Mouse (Mus musculus) stomach, embryonic 16.5 days (tissue): ENCODE measurements around the gene Arl5c. TPM values are rescaled to one million over a fixed set of nuclear protein-coding genes. Genes with fewer than 3 reads are reported as not detected.

ENCODE experiments used
- ATAC-seq: fragments of 200-750 bp; cut with Nextera tagmentation; 2 replicates; pipeline ENCODE4 v1.8.0; 2017; ENCODE audit warnings: moderate number of reproducible peaks, moderate TSS enrichment; ENCODE audit not compliant: insufficient read depth, low FRiP score
- H3K27ac ChIP-seq: fragments of 300-500 bp; sonication (generic); 2 replicates; pipeline ENCODE4 v1.5.1; 2014; ENCODE audit warnings: low read length
- H3K27me3 ChIP-seq: fragments of 300-500 bp; sonication (generic); 2 replicates; pipeline ENCODE4 v1.6.1; 2014; ENCODE audit warnings: low read length, control low read depth, mixed read lengths; ENCODE audit not compliant: control insufficient read depth, insufficient read depth
- H3K36me3 ChIP-seq: fragments of 300-500 bp; sonication (generic); 2 replicates; pipeline ENCODE4 v1.6.1; 2014; ENCODE audit warnings: low read length; ENCODE audit not compliant: control insufficient read depth, insufficient read depth
- H3K4me1 ChIP-seq: fragments of 300-500 bp; sonication (generic); 2 replicates; pipeline ENCODE4 v1.6.1; 2014; ENCODE audit warnings: low read length, control low read depth, mixed read lengths; ENCODE audit not compliant: control insufficient read depth, insufficient read depth
- H3K4me2 ChIP-seq: fragments of 300-500 bp; sonication (generic); 2 replicates; pipeline ENCODE4 v1.6.1; 2014; ENCODE audit warnings: low read depth, low read length, mixed read lengths
- H3K4me3 ChIP-seq: fragments of 300-500 bp; sonication (generic); replicated peaks from 2 replicates; pipeline ENCODE4 v1.5.1; 2014; ENCODE audit warnings: mild to moderate bottlenecking, low read length
- H3K9ac ChIP-seq: fragments of 300-500 bp; sonication (generic); 2 replicates; pipeline ENCODE4 v1.6.1; 2014; ENCODE audit warnings: low read length
- H3K9me3 ChIP-seq: fragments of 300-500 bp; sonication (generic); replicated peaks from 2 replicates; pipeline ENCODE4 v1.6.1; 2016; ENCODE audit warnings: low read length, control low read depth; ENCODE audit not compliant: control insufficient read depth
- WGBS: fragments of 180-500 bp; shearing (Covaris S2); extraction: QIAGEN DNeasy Blood & Tissue Kit; methylation state at CpG from one replicate; pipeline ENCODE4 v1.1.7; 2014; 5-methylcytosine and 5-hydroxymethylcytosine counted together
- polyA plus RNA-seq: library from polyadenylated mRNA; unstranded; fragments of >200 nt; fragmentation: Nextera tagmentation; extraction: Ambion mirVana; gene quantifications from 2 replicates; pipeline ENCODE4 v1.2.1, GENCODE M21; 2015

The Arl5c gene
- polyA plus RNA-seq, 1 experiment from 2014 or later: 11.8 TPM

GRCm38 (mm10) chr11:98001986-98002385, 6.0 kb upstream of the Arl5c start:
- H3K36me3 ChIP-seq: no peaks in the 10 kb centered on the region
- H3K9ac ChIP-seq: no peak overlapping the region
- 60% methylated on average over 6 of the region's 6 CpGs for WGBS
- no peak overlapping the region for H3K4me2 ChIP-seq
- H3K4me1 ChIP-seq: peaks cover 6% of the 10 kb centered on the region; the same call in 1 of the 2 replicates
- ATAC-seq: no peak
- peaks cover 6% of the 10 kb centered on the region; the same call in 1 of the 2 replicates for H3K27me3 ChIP-seq
- H3K4me3 ChIP-seq: no peak overlapping the region
- H3K9me3 ChIP-seq: no peaks in the 10 kb centered on the region
- no peak overlapping the region for H3K27ac ChIP-seq

DNA sequence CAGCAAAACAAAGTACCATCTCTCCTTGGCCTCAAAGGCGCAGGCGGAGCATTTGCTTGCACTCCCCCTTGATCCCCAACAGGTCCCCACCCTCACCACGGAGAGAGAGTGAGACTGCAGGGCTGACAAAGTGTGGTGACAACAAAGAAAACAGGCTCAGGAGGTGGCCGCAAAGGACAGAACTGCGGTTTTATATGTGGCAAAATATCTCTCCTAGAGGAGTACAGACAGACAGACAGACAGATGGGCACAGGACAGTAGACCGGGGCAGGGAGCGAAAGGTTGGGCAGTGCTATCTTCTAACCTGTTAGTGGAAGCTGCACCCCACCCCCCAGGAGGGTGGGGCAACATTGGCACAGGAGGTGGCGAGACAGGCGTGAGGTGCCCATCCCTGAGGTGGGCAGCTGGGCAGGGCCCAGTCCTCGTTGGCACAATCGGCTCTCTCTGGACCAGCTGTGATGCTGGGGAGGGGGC, 5.4 kb upstream of the Arl5c start:
- ATAC-seq: no peak
- H3K27me3 ChIP-seq: peaks cover 6% of the 10 kb centered on the region; the same call in 1 of the 2 replicates
- H3K9ac ChIP-seq: no peak overlapping the region; the same call in 1 of the 2 replicates
- no peaks in the 10 kb centered on the region for H3K9me3 ChIP-seq
- H3K4me2 ChIP-seq: no peak overlapping the region
- no peak overlapping the region for H3K4me3 ChIP-seq
- 32% methylated on average over 11 of the region's 11 CpGs for WGBS
- H3K4me1 ChIP-seq: peaks cover 6% of the 10 kb centered on the region; the same call in 1 of the 2 replicates
- no peak overlapping the region for H3K27ac ChIP-seq
- no peaks in the 10 kb centered on the region for H3K36me3 ChIP-seq

GRCm38 (mm10) chr11:98000378-98001140, 4.6 kb upstream of the Arl5c start:
- Histone ChIP-seq H3K9ac (no peak overlapping the region), H3K4me2 (no peak overlapping the region), H3K36me3 (no peaks in the 10 kb centered on the region), H3K27ac (no peak overlapping the region), H3K9me3 (no peaks in the 10 kb centered on the region), H3K27me3 (peaks cover 6% of the 10 kb centered on the region; the same call in 1 of the 2 replicates), H3K4me3 (no peak overlapping the region), H3K4me1 (peaks cover 8% of the 10 kb centered on the region)
- ATAC-seq: no peak
- WGBS: 28% methylated on average over 7 of the region's 7 CpGs

- H3K9me3 ChIP-seq: no peaks in the 10 kb centered on the region
- 49% methylated on average over 5 of the region's 5 CpGs for WGBS
- no peak for ATAC-seq
- no peak overlapping the region for H3K27ac ChIP-seq
- no peak overlapping the region for H3K4me3 ChIP-seq
- H3K4me1 ChIP-seq: peaks cover 16% of the 10 kb centered on the region
- H3K36me3 ChIP-seq: no peaks in the 10 kb centered on the region
- H3K27me3 ChIP-seq: peaks cover 6% of the 10 kb centered on the region; the same call in 1 of the 2 replicates
- no peak overlapping the region for H3K9ac ChIP-seq
- no peak overlapping the region for H3K4me2 ChIP-seq
Observed at GRCm38 (mm10) chr11:97999748-98000147, 3.8 kb upstream of the Arl5c start.

DNA sequence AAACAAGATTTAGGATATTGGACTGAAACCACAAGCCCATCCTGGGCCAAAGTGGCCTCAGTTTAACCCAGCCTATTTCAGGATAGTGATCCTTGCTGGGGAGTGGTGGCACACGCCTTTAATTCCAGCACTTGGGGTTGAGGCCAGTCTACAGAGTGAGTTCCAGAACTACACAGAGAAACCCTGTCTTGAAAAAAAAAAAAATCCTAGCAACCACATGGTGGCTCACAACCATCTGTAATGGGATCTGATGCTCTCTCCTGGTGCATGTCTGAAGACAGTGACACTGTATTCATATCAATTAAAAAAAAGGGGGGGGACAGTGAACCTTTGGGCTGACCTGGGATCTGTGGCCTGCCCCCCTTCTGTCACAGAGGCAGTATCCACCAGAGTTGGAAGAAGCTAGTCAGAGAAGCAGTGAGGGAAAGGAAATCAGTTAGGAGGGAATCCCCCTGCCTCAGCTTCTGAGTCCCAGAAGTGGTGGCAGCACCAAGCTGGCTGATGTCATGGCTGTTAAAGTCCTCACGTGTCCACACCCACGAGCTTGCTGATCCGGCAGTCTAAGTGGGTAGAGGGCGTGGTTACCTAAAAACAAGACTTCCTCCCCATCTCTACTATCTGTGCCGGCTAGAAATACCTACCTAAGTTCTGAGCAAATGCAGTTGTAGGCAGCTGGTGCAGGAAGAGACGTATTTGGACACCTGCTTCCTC, 3.1 kb upstream of the Arl5c start:
- 44% methylated on average over 7 of the region's 7 CpGs for WGBS

GRCm38 (mm10) chr11:97998074-97998793, 2.3 kb upstream of the Arl5c start:
- Histone ChIP-seq H3K9me3 (no peaks in the 10 kb centered on the region), H3K27me3 (peaks cover 6% of the 10 kb centered on the region; the same call in 1 of the 2 replicates), H3K9ac (no peak overlapping the region), H3K4me3 (no peak overlapping the region), H3K4me1 (peaks cover 15% of the 10 kb centered on the region), H3K36me3 (no peaks in the 10 kb centered on the region), H3K4me2 (no peak overlapping the region), H3K27ac (no peak overlapping the region)
- 67% methylated on average over 11 of the region's 11 CpGs for WGBS
- no peak for ATAC-seq

More for the DNA sequence above, 3.1 kb upstream of the Arl5c start:
- Histone ChIP-seq H3K27me3 (peaks cover 6% of the 10 kb centered on the region; the same call in 1 of the 2 replicates), H3K36me3 (no peaks in the 10 kb centered on the region), H3K27ac (no peak overlapping the region), H3K4me1 (peaks cover 18% of the 10 kb centered on the region), H3K4me3 (no peak overlapping the region), H3K4me2 (no peak overlapping the region), H3K9ac (no peak overlapping the region), H3K9me3 (no peaks in the 10 kb centered on the region)
- no peak for ATAC-seq

DNA sequence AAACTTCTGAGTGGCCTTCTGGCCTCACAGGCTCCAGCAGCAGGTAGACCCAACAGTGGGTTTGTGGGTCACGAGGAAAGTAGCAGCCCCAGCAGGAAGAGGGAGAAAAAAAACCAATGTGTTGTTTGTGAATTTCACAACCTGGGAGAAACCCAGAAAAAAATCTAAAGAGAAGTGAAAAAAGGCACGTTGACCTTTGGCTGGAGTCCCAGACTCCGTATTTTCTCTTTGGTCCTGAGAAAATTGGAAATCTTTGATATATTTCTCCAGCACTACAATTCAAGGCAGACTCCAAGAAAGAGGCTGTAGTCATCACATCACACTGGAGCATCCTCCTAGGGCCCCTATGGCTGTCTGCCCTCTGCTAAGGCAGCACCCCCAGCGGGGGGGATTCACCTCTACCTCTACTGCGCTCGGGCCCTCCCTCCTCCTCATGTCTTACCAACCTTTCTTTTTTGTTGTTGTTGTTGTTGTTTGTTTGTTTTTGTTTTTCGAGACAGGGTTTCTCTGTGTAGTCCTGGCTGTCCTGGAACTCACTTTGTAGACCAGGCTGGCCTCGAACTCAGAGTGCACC, 1.5 kb upstream of the Arl5c start:
- no peak for ATAC-seq
- Histone ChIP-seq H3K27me3 (peaks cover 6% of the 10 kb centered on the region; the same call in 1 of the 2 replicates), H3K36me3 (no peaks in the 10 kb centered on the region), H3K9me3 (no peaks in the 10 kb centered on the region), H3K4me2 (no peak overlapping the region), H3K4me3 (no peak overlapping the region), H3K27ac (no peak overlapping the region), H3K9ac (no peak overlapping the region), H3K4me1 (peaks cover 15% of the 10 kb centered on the region)
- whole genome bisulfite sequencing: 76% methylated on average over 8 of the region's 8 CpGs

- Histone ChIP-seq H3K9ac (no peak overlapping the region), H3K4me2 (no peak overlapping the region), H3K27ac (no peak overlapping the region), H3K9me3 (no peaks in the 10 kb centered on the region), H3K27me3 (peaks cover 6% of the 10 kb centered on the region; the same call in 1 of the 2 replicates), H3K4me1 (peaks cover 12% of the 10 kb centered on the region), H3K4me3 (no peak overlapping the region), H3K36me3 (no peaks in the 10 kb centered on the region)
- WGBS: 75% methylated on average over 1 of the region's 1 CpGs
- no peak for ATAC-seq
Observed at GRCm38 (mm10) chr11:97996691-97997090, 710 bp upstream of the Arl5c start.
